Mouse (Mus musculus): ENCODE measurements at regions not wholly inside any gene's neighbourhood (a gene's known extent, or its start where the extent isn't known, plus 50 kb on each side); places are given as distances from the start of the nearest gene placed in this dataset.

GRCm38 (mm10) chr8:115551262-115551661 lies 156.3 kb downstream of the Maf start:
- DNase-seq (ENCODE audit: low read depth, low spot score), result no peak

DNA sequence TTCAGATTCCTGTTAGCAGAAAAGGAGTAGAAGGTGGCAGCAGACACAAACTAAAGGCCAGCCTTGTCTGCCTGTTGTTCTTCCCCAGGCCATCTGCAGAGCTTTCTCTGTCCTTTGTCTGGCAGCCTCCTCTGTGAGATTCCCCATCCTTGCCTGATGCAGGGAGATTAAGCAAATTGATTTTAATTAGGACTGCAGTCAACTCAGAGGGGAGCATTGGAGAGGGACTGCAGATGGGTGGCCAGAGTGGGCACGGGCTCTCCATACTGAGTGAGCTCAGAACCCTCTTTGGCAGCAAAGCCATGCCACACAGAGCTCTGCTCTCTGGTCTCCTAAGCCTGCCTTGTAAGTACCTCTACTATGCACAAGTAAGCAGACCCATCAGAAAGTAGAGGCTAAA lies 158.5 kb downstream of the Maf start:
- DNase-seq (ENCODE audit: low read depth, low spot score), result no peak

DNA sequence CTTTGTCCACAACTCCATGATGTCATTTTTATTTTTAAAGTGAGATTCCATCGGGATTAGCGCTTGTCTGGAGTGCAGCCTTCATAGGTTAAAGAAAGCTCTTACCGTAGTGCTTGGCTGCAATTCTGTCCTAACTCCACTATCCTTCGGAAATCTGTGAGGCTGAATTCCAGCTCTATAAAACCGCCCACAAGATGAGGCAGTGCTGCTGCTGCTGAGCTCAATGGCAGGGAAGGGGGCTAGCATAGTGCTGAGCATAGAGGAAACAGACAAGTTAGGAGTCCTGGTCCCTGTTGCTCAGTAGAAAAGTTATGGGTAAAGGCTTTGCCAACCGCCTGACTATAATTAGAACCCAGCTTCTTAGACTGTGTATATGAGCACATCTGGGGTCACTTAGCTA lies 163.5 kb downstream of the Maf start:
- no peak for DNase-seq (ENCODE audit: low read depth, low spot score)

DNA sequence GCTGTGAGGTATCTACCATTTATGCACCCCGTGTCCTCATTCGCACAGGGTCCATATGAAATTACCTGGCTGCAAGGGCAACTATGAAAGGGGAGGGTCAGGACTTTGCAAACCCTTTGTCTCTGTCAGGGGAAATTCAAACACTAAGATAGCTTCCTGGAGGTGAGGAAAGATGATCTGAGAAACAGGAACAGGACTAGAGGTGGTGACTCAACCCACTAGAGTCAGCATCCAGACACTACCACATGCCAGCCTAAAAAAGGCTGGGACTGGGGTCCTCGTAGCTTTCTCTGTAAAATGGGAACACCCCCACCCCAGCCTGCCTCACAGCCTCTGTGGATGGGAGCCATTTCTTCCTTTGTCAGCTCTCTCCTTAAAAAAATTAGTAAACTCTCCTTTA lies 164.7 kb downstream of the Maf start:
- DNase-seq (ENCODE audit: low read depth, low spot score), result no peak

DNA sequence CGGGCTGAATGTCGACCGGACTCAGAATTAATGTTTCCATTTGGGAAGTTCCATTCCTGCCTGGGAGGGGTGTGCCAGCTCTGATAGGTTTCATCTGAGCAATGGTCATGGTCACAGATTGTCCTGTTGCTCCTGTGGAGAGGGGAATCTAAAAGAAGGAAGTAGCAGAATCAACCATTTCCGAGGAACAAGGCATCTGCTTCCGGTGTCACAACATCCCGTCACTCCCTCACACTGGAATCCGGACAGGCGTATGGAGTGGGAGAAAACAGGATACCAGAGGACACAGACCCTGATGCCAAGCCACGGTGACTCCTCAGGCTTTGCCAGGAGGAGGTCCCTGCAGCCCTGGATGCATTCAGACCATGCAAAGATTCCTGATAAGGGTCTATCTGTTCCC lies 168.0 kb downstream of the Maf start:
- DNase-seq (ENCODE audit: low read depth, low spot score), result no peak

- DNase-seq (ENCODE audit: low read depth, low spot score), result no peak
Measured at GRCm38 (mm10) chr8:115538236-115538635, 169.4 kb downstream of the Maf start.

GRCm38 (mm10) chr8:115537761-115538160 lies 169.8 kb downstream of the Maf start:
- no peak for DNase-seq (ENCODE audit: low read depth, low spot score)

DNA sequence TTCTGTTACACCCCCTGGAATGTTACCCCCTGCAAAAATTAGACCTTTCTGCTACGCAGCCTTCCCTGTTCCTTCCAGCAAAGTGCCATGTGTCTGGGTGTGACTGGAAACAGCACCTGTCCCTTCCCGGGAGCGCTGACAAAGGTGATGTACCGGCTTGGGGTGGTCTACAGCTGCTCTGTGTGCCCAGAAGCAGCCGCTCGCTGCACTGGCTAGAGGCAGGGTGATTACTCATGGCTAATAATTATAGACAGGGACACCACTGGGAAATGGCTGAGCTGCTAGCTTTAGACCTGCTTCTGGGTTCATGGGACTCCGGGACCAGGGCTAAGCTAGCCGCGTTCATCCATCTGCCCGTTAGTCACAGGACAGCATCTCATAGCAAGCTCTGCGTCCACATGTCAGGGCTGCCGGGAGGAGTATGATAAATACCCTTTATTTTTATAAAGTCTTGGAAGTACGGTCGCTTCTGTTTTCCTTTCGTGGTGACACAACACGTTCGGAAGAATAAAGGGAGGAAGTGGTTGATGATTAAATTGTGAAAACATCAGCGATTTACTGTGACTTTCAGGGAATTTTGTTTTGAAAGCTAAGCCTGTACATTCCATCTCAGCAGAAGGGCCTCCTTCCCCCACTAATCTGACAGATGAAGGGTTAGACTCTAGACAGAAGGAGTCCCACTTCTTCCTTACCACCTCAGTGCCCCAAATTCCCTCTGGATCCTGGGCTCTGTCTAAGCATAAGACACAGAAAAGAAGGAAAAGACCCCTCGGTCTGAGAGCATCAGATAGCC lies 170.8 kb downstream of the Maf start:
- no peak for DNase-seq (ENCODE audit: low read depth, low spot score)

- no peak for DNase-seq (ENCODE audit: low read depth, low spot score)
Measured at GRCm38 (mm10) chr8:115536001-115536400, 171.6 kb downstream of the Maf start.

GRCm38 (mm10) chr8:115534030-115534429 lies 173.6 kb downstream of the Maf start:
- no peak for DNase-seq (ENCODE audit: low read depth, low spot score)

- no peak for DNase-seq (ENCODE audit: low read depth, low spot score)
Measured at GRCm38 (mm10) chr8:115531343-115531742, 176.3 kb downstream of the Maf start.

DNA sequence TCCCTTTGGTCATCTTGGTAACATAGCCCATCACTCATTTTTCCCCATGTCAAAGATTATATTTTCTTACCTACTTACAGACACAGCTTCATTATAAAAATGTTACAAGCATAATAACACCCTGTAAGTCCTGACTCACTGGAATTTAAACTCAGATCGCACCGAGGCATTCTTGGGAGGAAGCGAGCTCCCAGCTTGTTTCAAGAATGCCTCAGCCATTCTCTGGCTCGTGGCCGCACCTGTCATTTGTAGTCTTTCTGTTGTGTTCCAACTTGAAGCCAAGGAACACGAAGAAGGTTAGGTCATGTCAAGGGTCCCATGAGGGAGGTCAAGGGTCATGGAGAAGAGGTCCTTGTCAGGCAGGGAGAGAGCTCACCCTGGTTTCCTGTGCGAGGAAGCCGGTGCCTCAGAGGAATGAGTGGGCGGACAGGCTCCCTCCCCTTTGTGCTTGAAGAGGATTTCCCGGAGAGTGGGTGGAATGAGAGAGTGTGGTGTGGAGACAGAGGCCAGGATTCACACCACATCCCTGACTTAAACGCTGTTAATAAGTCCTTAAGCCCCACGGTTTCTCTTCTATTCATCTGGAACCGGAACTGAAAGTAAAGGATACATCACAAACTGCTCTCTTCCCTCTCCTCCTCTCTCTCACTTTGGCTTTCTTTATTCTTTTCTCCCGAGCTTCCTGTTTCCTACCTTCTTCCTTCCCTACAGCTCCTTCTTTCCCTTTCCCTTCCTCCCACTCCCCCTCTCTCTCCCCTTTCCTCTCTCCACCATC lies 177.8 kb downstream of the Maf start:
- no peak for DNase-seq (ENCODE audit: low read depth, low spot score)

DNA sequence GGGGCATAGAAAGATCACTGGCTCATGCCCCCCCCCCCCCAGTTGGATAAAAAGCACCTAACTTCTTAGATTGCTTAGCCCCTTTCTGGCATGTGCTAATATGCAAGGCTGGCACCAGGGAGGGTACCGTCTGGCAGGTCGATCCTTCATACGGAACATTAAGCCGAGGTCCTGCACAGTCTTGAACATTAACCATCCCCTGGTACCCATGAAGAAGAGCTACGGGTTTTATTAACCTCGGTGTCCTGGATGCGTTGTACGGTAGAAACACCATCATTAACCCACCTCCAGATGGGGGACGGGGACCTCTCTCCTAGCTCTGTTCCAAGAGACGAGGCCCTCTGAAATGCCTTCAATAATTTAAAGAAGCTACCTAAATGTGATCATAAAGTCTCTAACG lies 178.7 kb downstream of the Maf start:
- DNase-seq (ENCODE audit: low read depth, low spot score), result no peak

- DNase-seq (ENCODE audit: low read depth, low spot score), result no peak
Measured at GRCm38 (mm10) chr8:115525149-115525548, 182.4 kb downstream of the Maf start.

GRCm38 (mm10) chr8:115524713-115525112 lies 182.9 kb downstream of the Maf start:
- no peak for DNase-seq (ENCODE audit: low read depth, low spot score)

- DNase-seq (ENCODE audit: low read depth, low spot score), result no peak
Measured at GRCm38 (mm10) chr8:115522527-115522926, 185.1 kb downstream of the Maf start.

DNA sequence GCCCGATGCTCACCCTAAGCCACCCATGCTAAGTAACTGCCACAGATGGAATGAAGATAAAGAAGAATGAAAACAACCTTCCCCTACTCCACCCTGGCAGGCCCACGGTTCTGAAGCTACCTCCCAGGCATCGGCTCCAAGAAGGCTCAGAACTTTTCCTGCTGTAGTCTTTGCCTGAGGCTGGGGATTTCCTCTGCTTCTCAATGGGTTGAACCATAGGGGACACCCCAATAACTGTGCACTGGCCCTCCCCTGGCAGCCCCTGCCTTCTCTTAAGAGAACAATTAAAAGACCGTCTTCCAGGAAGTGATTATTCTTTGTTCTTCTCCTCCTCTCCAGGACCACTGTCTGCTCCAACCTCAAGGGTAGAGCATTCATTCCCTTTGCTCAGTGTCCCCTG lies 191.9 kb downstream of the Maf start:
- no peak for DNase-seq (ENCODE audit: low read depth, low spot score)

GRCm38 (mm10) chr8:115514485-115514884 lies 193.1 kb downstream of the Maf start:
- DNase-seq (ENCODE audit: low read depth, low spot score), result no peak

DNA sequence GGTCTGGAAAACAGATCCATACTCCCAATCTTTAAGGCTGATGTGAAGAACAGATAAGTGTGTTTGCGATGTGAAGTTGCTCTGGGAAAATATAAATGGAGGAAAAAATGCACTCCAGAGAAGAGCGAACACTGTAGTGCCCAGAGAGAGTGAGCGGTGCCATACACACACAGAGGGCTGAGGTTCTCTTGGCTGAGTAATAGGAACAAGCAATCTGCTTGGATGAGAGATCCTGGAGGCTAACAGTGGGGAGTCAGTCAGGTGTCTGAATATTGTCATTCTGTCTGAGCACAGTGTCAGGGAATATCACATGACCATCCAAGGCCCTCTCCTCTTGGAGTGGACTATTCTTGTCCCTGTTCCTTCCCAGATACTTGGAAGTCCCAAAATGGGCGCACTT lies 200.4 kb downstream of the Maf start:
- DNase-seq (ENCODE audit: low read depth, low spot score), result no peak

DNA sequence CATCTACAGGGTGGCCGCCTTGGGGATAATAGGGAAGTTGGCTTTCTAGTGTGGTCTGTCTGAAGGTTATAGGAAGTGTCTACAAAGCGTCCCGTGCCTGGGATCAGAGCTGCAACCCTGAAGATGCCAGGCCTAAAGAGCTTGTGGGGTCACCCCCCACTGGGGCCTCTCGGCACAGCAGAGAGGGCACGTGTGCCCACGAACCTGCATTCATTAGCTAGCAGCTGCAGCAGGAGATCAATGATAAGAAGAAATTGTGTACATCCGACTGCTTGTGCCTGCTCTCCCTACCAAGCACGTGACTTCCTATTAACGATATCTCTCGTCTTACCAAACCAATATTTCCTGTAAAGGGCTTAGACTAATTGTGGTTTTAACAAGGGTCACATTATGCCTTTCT lies 200.9 kb downstream of the Maf start:
- DNase-seq (ENCODE audit: low read depth, low spot score), result no peak

- no peak for DNase-seq (ENCODE audit: low read depth, low spot score)
Measured at GRCm38 (mm10) chr8:115496016-115496415, 211.6 kb downstream of the Maf start.

DNA sequence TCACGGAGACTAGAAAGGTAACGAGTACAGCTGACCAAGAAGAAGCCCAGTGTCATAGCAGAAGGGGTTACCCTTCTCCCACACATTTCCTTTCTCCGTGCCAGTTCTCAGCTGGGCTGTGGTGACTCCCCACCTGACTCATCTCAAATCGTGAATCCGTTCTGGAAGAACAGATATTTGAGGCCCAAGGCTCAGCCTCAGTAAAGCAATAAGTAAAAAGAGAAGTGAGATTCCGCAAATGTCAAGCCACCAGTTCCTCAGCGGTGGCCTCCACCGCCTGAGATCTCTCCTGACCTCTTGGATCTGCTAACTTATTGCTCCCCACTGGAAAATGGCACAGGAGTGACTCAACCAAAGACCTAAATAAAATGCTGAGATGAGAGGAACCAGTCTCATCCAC lies 213.2 kb downstream of the Maf start:
- no peak for DNase-seq (ENCODE audit: low read depth, low spot score)

- peak; percentile 7 for DNase-seq (ENCODE audit: low read depth, low spot score)
Measured at GRCm38 (mm10) chr8:115486904-115487303, 220.7 kb downstream of the Maf start.

All from A20 (cell line).